Mouse (Mus musculus) lung, postnatal 0 days (tissue): ENCODE measurements at regions not wholly inside any gene's neighbourhood (a gene's known extent, or its start where the extent isn't known, plus 50 kb on each side); places are given as distances from the start of the nearest gene placed in this dataset.
A peak's percentile ranks its signal among the peaks of the same experiment; 100 is the strongest.

Experiments used
- ATAC-seq: fragments of 200-750 bp; cut with Nextera tagmentation; 2 replicates; pipeline ENCODE4 v1.8.0; 2017; ENCODE audit warnings: moderate library complexity
- DNase-seq: peaks from one replicate; pipeline ENCODE4 v3.0.0-alpha.2; 2016; ENCODE audit warnings: low spot score
- H3K27ac ChIP-seq: fragments of 300-500 bp; sonication (generic); 2 replicates; pipeline ENCODE4 v1.5.1; 2014; ENCODE audit warnings: antibody characterized with exemption, mild to moderate bottlenecking, low read length, mixed read lengths
- H3K27me3 ChIP-seq: fragments of 300-500 bp; sonication (generic); replicated peaks from 2 replicates; pipeline ENCODE4 v1.6.1; 2014; ENCODE audit warnings: low read length, mixed read lengths; ENCODE audit not compliant: insufficient read depth
- H3K36me3 ChIP-seq: fragments of 300-500 bp; sonication (generic); 2 replicates; pipeline ENCODE4 v1.6.1; 2014; ENCODE audit warnings: low read length, mixed read lengths; ENCODE audit not compliant: insufficient read depth
- H3K4me1 ChIP-seq: fragments of 300-500 bp; sonication (generic); 2 replicates; pipeline ENCODE4 v1.6.1; 2014; ENCODE audit warnings: antibody characterized with exemption, low read depth, low read length, mixed read lengths; ENCODE audit not compliant: insufficient read depth
- H3K4me2 ChIP-seq: fragments of 300-500 bp; sonication (generic); replicated peaks from 2 replicates; pipeline ENCODE4 v1.6.1; 2014; ENCODE audit warnings: low read depth, mild to moderate bottlenecking, low read length, moderate library complexity, mixed read lengths
- H3K4me3 ChIP-seq: fragments of 300-500 bp; sonication (generic); 2 replicates; pipeline ENCODE4 v1.5.1; 2014; ENCODE audit warnings: low read depth, low read length
- H3K9ac ChIP-seq: fragments of 300-500 bp; sonication (generic); replicated peaks from 2 replicates; pipeline ENCODE4 v1.6.1; 2014; ENCODE audit warnings: low read depth, mild to moderate bottlenecking
- H3K9me3 ChIP-seq: fragments of 300-500 bp; sonication (generic); 2 replicates; pipeline ENCODE4 v1.6.1; 2016; ENCODE audit warnings: low read length, mixed read lengths
- CTCF ChIP-seq: IDR thresholded peaks from 2 replicates; pipeline ENCODE4 v1.5.1; 2016; ENCODE audit warnings: antibody characterized with exemption, mild to moderate bottlenecking
- EP300 ChIP-seq: IDR thresholded peaks from 2 replicates; pipeline ENCODE4 v1.6.1; 2016; ENCODE audit warnings: antibody characterized with exemption, mild to moderate bottlenecking, control low read depth
- WGBS: fragments of 180-500 bp; shearing (Covaris S2); extraction: QIAGEN DNeasy Blood & Tissue Kit; methylation state at CpG from one replicate; pipeline ENCODE4 v1.1.7; 2014; 5-methylcytosine and 5-hydroxymethylcytosine counted together

- no peaks in the 10 kb centered on the region for H3K36me3 ChIP-seq
- H3K9ac ChIP-seq = no peak overlapping the region
- DNase-seq = no peak
- H3K4me3 ChIP-seq = no peak overlapping the region
- H3K4me2 ChIP-seq = no peak overlapping the region
- no peaks in the 10 kb centered on the region for H3K9me3 ChIP-seq
- no peaks in the 10 kb centered on the region for H3K4me1 ChIP-seq
- 87% methylated on average over 4 of the region's 4 CpGs for WGBS
- H3K27ac ChIP-seq = no peak overlapping the region
- TF ChIP-seq EP300 (no peak), CTCF (no peak)
- ATAC-seq = no peak
- H3K27me3 ChIP-seq = no peaks in the 10 kb centered on the region
Observed at GRCm38 (mm10) chr4:105476332-105476731, 313.3 kb upstream of the Gm12728 start.

GRCm38 (mm10) chr4:105486376-105486775 is 303.3 kb upstream of the Gm12728 start:
- H3K4me1 ChIP-seq = no peaks in the 10 kb centered on the region
- WGBS = 91% methylated on average over 1 of the region's 1 CpGs
- TF ChIP-seq EP300 = no peak
- TF ChIP-seq CTCF = no peak
- no peak overlapping the region for H3K4me3 ChIP-seq
- H3K9ac ChIP-seq = no peak overlapping the region
- ATAC-seq (no peak), DNase-seq (no peak)
- H3K36me3 ChIP-seq = no peaks in the 10 kb centered on the region
- H3K9me3 ChIP-seq = no peaks in the 10 kb centered on the region
- no peaks in the 10 kb centered on the region for H3K27me3 ChIP-seq
- H3K4me2 ChIP-seq = no peak overlapping the region
- H3K27ac ChIP-seq = no peak overlapping the region

- Histone ChIP-seq H3K4me2 (no peak overlapping the region), H3K9ac (no peak overlapping the region), H3K4me3 (no peak overlapping the region), H3K36me3 (no peaks in the 10 kb centered on the region), H3K9me3 (no peaks in the 10 kb centered on the region), H3K4me1 (no peaks in the 10 kb centered on the region), H3K27me3 (no peaks in the 10 kb centered on the region), H3K27ac (no peak overlapping the region)
- DNase-seq (no peak), ATAC-seq (no peak)
- WGBS = 79% methylated on average over 2 of the region's 2 CpGs
- no peak for TF ChIP-seq CTCF
Observed at GRCm38 (mm10) chr4:105496176-105496575, 293.5 kb upstream of the Gm12728 start.

GRCm38 (mm10) chr4:105506190-105506589 is 283.5 kb upstream of the Gm12728 start:
- no peak overlapping the region for H3K9ac ChIP-seq
- H3K36me3 ChIP-seq = no peaks in the 10 kb centered on the region
- DNase-seq (no peak), ATAC-seq (no peak)
- no peak overlapping the region for H3K27ac ChIP-seq
- H3K4me3 ChIP-seq = no peak overlapping the region
- TF ChIP-seq EP300 (no peak), CTCF (0 out of 2 replicates have a peak, but pooled peaks have one; percentile 17)
- 41% methylated on average over 2 of the region's 2 CpGs for WGBS
- H3K4me2 ChIP-seq = no peak overlapping the region
- no peaks in the 10 kb centered on the region for H3K27me3 ChIP-seq
- no peaks in the 10 kb centered on the region for H3K4me1 ChIP-seq
- no peaks in the 10 kb centered on the region for H3K9me3 ChIP-seq

- no peak for DNase-seq
- TF ChIP-seq CTCF (no peak), EP300 (no peak)
- Histone ChIP-seq H3K27ac (no peak overlapping the region), H3K4me2 (no peak overlapping the region), H3K9ac (no peak overlapping the region), H3K36me3 (no peaks in the 10 kb centered on the region), H3K4me3 (no peak overlapping the region), H3K9me3 (no peaks in the 10 kb centered on the region), H3K27me3 (no peaks in the 10 kb centered on the region), H3K4me1 (no peaks in the 10 kb centered on the region)
- WGBS = 73% methylated on average over 7 of the region's 7 CpGs
- no peak for ATAC-seq
Observed at GRCm38 (mm10) chr4:105507221-105507620, 282.4 kb upstream of the Gm12728 start.

- H3K27me3 ChIP-seq = no peaks in the 10 kb centered on the region
- no peak overlapping the region for H3K4me2 ChIP-seq
- DNase-seq (no peak), ATAC-seq (no peak)
- H3K27ac ChIP-seq = no peak overlapping the region
- no peak for TF ChIP-seq EP300
- TF ChIP-seq CTCF = no peak
- H3K4me3 ChIP-seq = no peak overlapping the region
- H3K36me3 ChIP-seq = no peaks in the 10 kb centered on the region
- H3K4me1 ChIP-seq = no peaks in the 10 kb centered on the region
- H3K9me3 ChIP-seq = no peaks in the 10 kb centered on the region
- H3K9ac ChIP-seq = no peak overlapping the region
- WGBS = 71% methylated on average over 3 of the region's 3 CpGs
Observed at GRCm38 (mm10) chr4:105509091-105509490, 280.6 kb upstream of the Gm12728 start.

- H3K36me3 ChIP-seq = no peaks in the 10 kb centered on the region
- ATAC-seq = no peak
- WGBS = 65% methylated on average over 1 of the region's 1 CpGs
- no peaks in the 10 kb centered on the region for H3K27me3 ChIP-seq
- H3K4me2 ChIP-seq = no peak overlapping the region
- H3K4me3 ChIP-seq = no peak overlapping the region
- TF ChIP-seq EP300 (no peak), CTCF (no peak)
- H3K9me3 ChIP-seq = no peaks in the 10 kb centered on the region
- H3K9ac ChIP-seq = no peak overlapping the region
- H3K27ac ChIP-seq = no peak overlapping the region
- DNase-seq = no peak
- H3K4me1 ChIP-seq = no peaks in the 10 kb centered on the region
Observed at GRCm38 (mm10) chr4:105510406-105510805, 279.3 kb upstream of the Gm12728 start.
